Mouse (Mus musculus): ENCODE measurements at regions not wholly inside any gene's neighbourhood (a gene's known extent, or its start where the extent isn't known, plus 50 kb on each side); places are given as distances from the start of the nearest gene placed in this dataset.

- no peaks in the 10 kb centered on the region for H3K79me2 ChIP-seq (replicated peaks; ENCODE audit: control insufficient read depth, extremely low read depth, insufficient read depth, poor library complexity, severe bottlenecking)
- dilution Hi-C loops (cut with MboI; ENCODE audit: extremely low pct_ligation_motif_present, extremely low pct_unique_long_range_greater_than_20kb, low sequenced_read_pairs) (no loop called here), in situ Hi-C loops (cut with MboI; ENCODE audit: low pct_ligation_motif_present, low pct_unique_long_range_greater_than_20kb, low sequenced_read_pairs) (no loop called here)
- H3K4me1 ChIP-seq (ENCODE audit: control insufficient read depth in 1 of 2, insufficient read depth in 2 of 2) = peaks cover 4 to 16% of the 10 kb centered on the region in 2 experiments; a peak in 3 of 4 replicates
- DNase-seq (ENCODE audit: extremely low read depth) = no peak
- H3K9ac ChIP-seq (ENCODE audit: insufficient read depth, low read depth) = no peak overlapping the region
- no peaks in the 10 kb centered on the region for H3K36me3 ChIP-seq (replicated peaks in 1 of 2; ENCODE audit: control insufficient read depth in 1 of 2, insufficient read depth in 1 of 2, low read length in 1 of 2)
- TF ChIP-seq ZKSCAN1 (IDR thresholded peaks at IDR 0.05; ENCODE audit: borderline replicate concordance, low read depth, low read length) (no peak), NELFE (IDR thresholded peaks at IDR 0.05; ENCODE audit: low read depth, low read length) (no peak), CTCF (conservative IDR thresholded peaks at IDR 0.05 in 1 of 2, IDR thresholded peaks at IDR 0.05 in 1 of 2; ENCODE audit: low read depth in 2 of 2, low read length in 2 of 2) (no peak), NRF1 (IDR thresholded peaks at IDR 0.05; ENCODE audit: low read depth, low read length) (no peak), USF1 (IDR thresholded peaks at IDR 0.05; ENCODE audit: low read depth, low read length) (no peak)
- H3K4me3 ChIP-seq (replicated peaks in 1 of 3; ENCODE audit: low read depth in 2 of 3, low read length in 2 of 3, poor library complexity in 1 of 3) = no peak overlapping the region
- no peak overlapping the region for H3K4me2 ChIP-seq (ENCODE audit: insufficient read depth, low read depth, poor library complexity, severe bottlenecking)
- peaks cover 4% of the 10 kb centered on the region for H3K9me3 ChIP-seq (replicated peaks; ENCODE audit: low read length)
- no peak overlapping the region for H3K27ac ChIP-seq (ENCODE audit: insufficient read depth, low read depth)
- no peaks in the 10 kb centered on the region for H3K27me3 ChIP-seq (replicated peaks)
Measured at GRCm38 (mm10) chr10:14215512-14215911, 249.6 kb downstream of the Hivep2 start.

GRCm38 (mm10) chr10:14213536-14213935 lies 247.7 kb downstream of the Hivep2 start:
- H3K36me3 ChIP-seq (replicated peaks in 1 of 2; ENCODE audit: control insufficient read depth in 1 of 2, insufficient read depth in 1 of 2, low read length in 1 of 2) = no peaks in the 10 kb centered on the region
- no peaks in the 10 kb centered on the region for H3K27me3 ChIP-seq (replicated peaks)
- dilution Hi-C loops (cut with MboI; ENCODE audit: extremely low pct_ligation_motif_present, extremely low pct_unique_long_range_greater_than_20kb, low sequenced_read_pairs) = no loop called here
- H3K4me2 ChIP-seq (ENCODE audit: insufficient read depth, low read depth, poor library complexity, severe bottlenecking) = no peak overlapping the region
- no peak overlapping the region for H3K4me3 ChIP-seq (replicated peaks in 1 of 3; ENCODE audit: low read depth in 2 of 3, low read length in 2 of 3, poor library complexity in 1 of 3)
- H3K4me1 ChIP-seq (ENCODE audit: control insufficient read depth in 1 of 2, insufficient read depth in 2 of 2) = peaks cover 4 to 19% of the 10 kb centered on the region in 2 experiments; a peak in 3 of 4 replicates
- no peaks in the 10 kb centered on the region for H3K79me2 ChIP-seq (replicated peaks; ENCODE audit: control insufficient read depth, extremely low read depth, insufficient read depth, poor library complexity, severe bottlenecking)
- in situ Hi-C loops (cut with MboI; ENCODE audit: low pct_ligation_motif_present, low pct_unique_long_range_greater_than_20kb, low sequenced_read_pairs) = no loop called here
- TF ChIP-seq GABPA (IDR thresholded peaks at IDR 0.05; ENCODE audit: insufficient replicate concordance, low read depth, low read length) (no peak), ETS1 (conservative IDR thresholded peaks at IDR 0.05; ENCODE audit: low read depth, low read length) (no peak), SMC3 (IDR thresholded peaks at IDR 0.05; ENCODE audit: low read depth, low read length) (no peak), RCOR1 (conservative IDR thresholded peaks at IDR 0.05; ENCODE audit: low read depth, low read length) (no peak), RAD21 (IDR thresholded peaks at IDR 0.05; ENCODE audit: low read depth, low read length) (no peak), EP300 (IDR thresholded peaks at IDR 0.05; ENCODE audit: low read length) (no peak), KAT2A (IDR thresholded peaks at IDR 0.05; ENCODE audit: insufficient replicate concordance, low read length) (no peak), CHD1 (IDR thresholded peaks at IDR 0.05; ENCODE audit: low read depth, low read length) (no peak), ZNF384 (IDR thresholded peaks at IDR 0.05; ENCODE audit: low read depth, low read length) (no peak), CHD2 (IDR thresholded peaks at IDR 0.05; ENCODE audit: low read length) (no peak), MAFK (IDR thresholded peaks at IDR 0.05; ENCODE audit: insufficient replicate concordance, low read length) (no peak), POLR2AphosphoS2 (IDR thresholded peaks at IDR 0.05; ENCODE audit: low read depth, low read length) (no peak), NRF1 (IDR thresholded peaks at IDR 0.05; ENCODE audit: low read depth, low read length) (no peak), MYC (IDR thresholded peaks at IDR 0.05; ENCODE audit: low read depth, low read length) (no peak), USF2 (conservative IDR thresholded peaks at IDR 0.05; ENCODE audit: low read depth, low read length) (no peak)
- H3K9me3 ChIP-seq (replicated peaks; ENCODE audit: low read length) = peaks cover 4% of the 10 kb centered on the region
- H3K27ac ChIP-seq (ENCODE audit: insufficient read depth, low read depth) = no peak overlapping the region
- no peak for DNase-seq (ENCODE audit: extremely low read depth)
- H3K9ac ChIP-seq (ENCODE audit: insufficient read depth, low read depth) = no peak overlapping the region
